Mouse (Mus musculus) G1E (cell line): ENCODE data around the gene Dctpp1.

Experiments
- CTCF ChIP-seq: IDR thresholded peaks from 2 replicates; pipeline ENCODE4 v1.5.1; 2012; ENCODE audit warnings: low read depth, low read length, inconsistent platforms, mixed read lengths
- GATA1 ChIP-seq: IDR thresholded peaks from 2 replicates; pipeline ENCODE4 v1.6.1; 2012; ENCODE audit warnings: borderline replicate concordance, low read length, inconsistent platforms, mixed read lengths
- POLR2AphosphoS5 ChIP-seq: IDR thresholded peaks from 2 replicates; pipeline ENCODE4 v1.6.1; 2012; ENCODE audit warnings: low read depth, low read length, inconsistent platforms; ENCODE audit not compliant: insufficient replicate concordance
- TAL1 ChIP-seq: conservative IDR thresholded peaks from 2 replicates; pipeline ENCODE4 v1.6.1; 2012; ENCODE audit warnings: low read depth, low read length, inconsistent platforms, mixed read lengths

DNA sequence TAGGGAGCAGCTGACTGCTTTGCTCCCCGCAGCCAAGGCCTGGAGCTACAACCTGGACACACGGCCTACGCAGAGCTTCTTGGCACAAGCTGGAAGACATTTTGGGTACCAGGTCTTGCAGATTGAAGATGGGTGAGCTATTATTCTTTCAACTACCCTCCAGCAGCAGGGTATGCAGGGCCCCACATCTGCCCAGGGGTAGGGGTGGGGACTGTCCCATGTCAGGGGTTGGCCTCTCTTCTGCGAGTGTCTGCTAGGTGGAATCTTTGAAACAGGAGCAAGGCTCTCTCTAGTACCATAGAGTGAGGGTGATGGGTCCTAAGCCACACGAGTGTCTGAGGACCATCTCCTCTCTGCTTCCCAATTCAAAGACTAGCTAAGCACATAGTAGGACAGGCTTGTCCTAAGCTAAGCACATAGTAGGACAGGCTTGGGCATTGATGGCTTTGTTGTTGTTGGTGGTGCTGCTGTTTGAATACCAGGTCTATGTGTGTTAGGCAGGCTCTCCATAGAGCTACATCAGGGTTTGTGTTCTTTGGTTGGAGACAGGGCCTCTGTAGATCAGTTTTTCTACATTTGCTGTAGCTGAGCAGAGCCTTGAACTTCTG lies 37.2 kb upstream of the Dctpp1 start:
- TF ChIP-seq CTCF (no peak), TAL1 (no peak), GATA1 (no peak), POLR2AphosphoS5 (no peak)
